Mouse (Mus musculus) myocyte (in vitro differentiated cells): ENCODE measurements around the gene Abhd12. TPM values are rescaled to one million over a fixed set of nuclear protein-coding genes. Genes with fewer than 3 reads are reported as not detected.
"Not testable (repeated sequence)": the region's sequence is repeated elsewhere in the genome, so short reads cannot be mapped to it uniquely, and the experiment has no call there.

Experiments used
- H3K27me3 ChIP-seq: one replicate; pipeline ENCODE4 v1.6.1; 2011; ENCODE audit not compliant: control insufficient read depth, insufficient read depth, insufficient read length
- H3K36me3 ChIP-seq: one replicate; pipeline ENCODE4 v1.6.1; 2011; ENCODE audit not compliant: control insufficient read depth, insufficient read depth
- H3K4me2 ChIP-seq: one replicate; pipeline ENCODE4 v1.6.1; 2011; ENCODE audit warnings: low read depth, control low read depth
- H3K4me3 ChIP-seq: one replicate; pipeline ENCODE4 v1.5.1; 2011; ENCODE audit warnings: mild to moderate bottlenecking, control low read depth, moderate library complexity
- H3K79me2 ChIP-seq: one replicate; pipeline ENCODE4 v1.6.1; 2011; ENCODE audit not compliant: control insufficient read depth, insufficient read depth
- H3ac ChIP-seq: one replicate; pipeline ENCODE4 v1.6.1; 2011; ENCODE audit not compliant: control insufficient read depth, insufficient read length
- CEBPB ChIP-seq: IDR thresholded peaks from 2 replicates; pipeline ENCODE4 v1.6.1; 2011; ENCODE audit warnings: mild to moderate bottlenecking, moderate library complexity; ENCODE audit not compliant: poor library complexity, insufficient read depth, severe bottlenecking
- E2F4 ChIP-seq: IDR thresholded peaks from one replicate; pipeline ENCODE4 v1.6.1; 2011; ENCODE audit warnings: mild to moderate bottlenecking, control low read depth, moderate library complexity; ENCODE audit not compliant: insufficient read depth
- MAX ChIP-seq: IDR thresholded peaks from one replicate; pipeline ENCODE4 v1.6.1; 2011; ENCODE audit warnings: low read depth, mild to moderate bottlenecking, control low read depth
- MYOD1 ChIP-seq, 3 experiments: IDR thresholded peaks; one replicate each; pipeline ENCODE4 v1.6.1; 2011; ENCODE audit warnings: control low read depth in 2 of 3, low read depth in 2 of 3, mild to moderate bottlenecking in 2 of 3, moderate library complexity in 1 of 3; ENCODE audit not compliant: insufficient read length in 2 of 3, control insufficient read depth in 1 of 3
- MYOG ChIP-seq, 3 experiments: IDR thresholded peaks; one replicate each; pipeline ENCODE4 v1.6.1; 2011; ENCODE audit warnings: control low read depth in 2 of 3, low read depth in 2 of 3, mild to moderate bottlenecking in 2 of 3; ENCODE audit not compliant: insufficient read length in 2 of 3, control insufficient read depth in 1 of 3, insufficient read depth in 1 of 3
- POLR2A ChIP-seq: IDR thresholded peaks from one replicate; pipeline ENCODE4 v1.6.1; 2011; ENCODE audit warnings: low read depth, mild to moderate bottlenecking, control low read depth, moderate library complexity; ENCODE audit not compliant: insufficient read length
- POLR2AphosphoS2 ChIP-seq: IDR thresholded peaks from one replicate; pipeline ENCODE4 v1.6.1; 2011; ENCODE audit warnings: low read depth, control low read depth; ENCODE audit not compliant: insufficient read length
- REST ChIP-seq: IDR thresholded peaks from one replicate; pipeline ENCODE4 v1.6.1; 2011; ENCODE audit warnings: mild to moderate bottlenecking, control low read depth, moderate library complexity; ENCODE audit not compliant: insufficient read depth, insufficient read length
- SRF ChIP-seq: IDR thresholded peaks from one replicate; pipeline ENCODE4 v1.6.1; 2011; ENCODE audit warnings: low read depth; ENCODE audit not compliant: control insufficient read depth, insufficient read length
- TCF12 ChIP-seq: IDR thresholded peaks from one replicate; pipeline ENCODE4 v1.6.1; 2011; ENCODE audit warnings: mild to moderate bottlenecking, control low read depth; ENCODE audit not compliant: poor library complexity, insufficient read depth, severe bottlenecking
- TCF3 ChIP-seq: IDR thresholded peaks from one replicate; pipeline ENCODE4 v1.6.1; 2011; ENCODE audit warnings: low read depth, control low read depth; ENCODE audit not compliant: insufficient read length
- USF1 ChIP-seq: IDR thresholded peaks from one replicate; pipeline ENCODE4 v1.6.1; 2011; ENCODE audit warnings: low read depth, mild to moderate bottlenecking, control low read depth, moderate library complexity
- polyA plus RNA-seq: library from polyadenylated mRNA; unstranded; fragments of >200 nt; fragmentation: generic; extraction: Trizol; gene quantifications from one replicate; pipeline ENCODE4 v1.2.1, GENCODE M21; 2012; ENCODE audit warnings: missing spikeins

The Abhd12 gene
- polyA plus RNA-seq, 1 experiment = 50.7 TPM

- Histone ChIP-seq H3K4me2 (peak overlapping the region; percentile 99), H3K36me3 (no peaks in the 10 kb centered on the region), H3K27me3 (no peaks in the 10 kb centered on the region), H3K79me2 (no peaks in the 10 kb centered on the region), H3ac (peak overlapping the region; percentile 81), H3K4me3 (peak overlapping the region; percentile 61)
- TF ChIP-seq MAX (no peak), TCF3 (no peak), TCF12 (no peak), MYOD1 (IDR thresholded peaks at IDR 0.05; ENCODE audit: control insufficient read depth in 1 of 3, insufficient read length in 2 of 3, low read depth in 2 of 3) (no peak), SRF (no peak), USF1 (no peak), POLR2A (peak; percentile 42), CEBPB (peak; percentile 88), REST (no peak), MYOG (IDR thresholded peaks at IDR 0.05; ENCODE audit: control insufficient read depth in 1 of 3, insufficient read depth in 1 of 3, insufficient read length in 2 of 3, low read depth in 2 of 3) (peak in 1 of 3 experiments; percentile 50), E2F4 (peak; percentile 85), POLR2AphosphoS2 (no peak)
Measured at GRCm38 (mm10) chr2:150909429-150910039, 5.0 kb upstream of the Abhd12 start.

- Histone ChIP-seq H3K4me3 (peak overlapping the region; percentile 61), H3ac (peak overlapping the region; percentile 81), H3K4me2 (peak overlapping the region; percentile 86)
- not testable (repeated sequence) for H3K79me2 ChIP-seq, H3K27me3 ChIP-seq, H3K36me3 ChIP-seq
Measured at GRCm38 (mm10) chr2:150908881-150909280, 4.3 kb upstream of the Abhd12 start.

- Histone ChIP-seq H3K4me3 (peak within 1 kb of the TSS; percentile 51), H3K27me3 (no peaks in the 10 kb centered on the region), H3ac (peak within 1 kb of the TSS; percentile 84), H3K36me3 (no peaks in the 10 kb centered on the region), H3K4me2 (peak within 1 kb of the TSS; percentile 93), H3K79me2 (peaks cover 25% of the 10 kb centered on the region)
- TF ChIP-seq REST (no peak), MYOG (IDR thresholded peaks at IDR 0.05; ENCODE audit: control insufficient read depth in 1 of 3, insufficient read depth in 1 of 3, insufficient read length in 2 of 3, low read depth in 2 of 3) (no peak), SRF (peak; percentile 2)
Measured at GRCm38 (mm10) chr2:150904936-150905450, 452 bp upstream of the Abhd12 start, which contains the start of gene Gins1. Gins1 (plus strand) TSS chr2:150905400.

- TF ChIP-seq REST (no peak), TCF3 (no peak), USF1 (no peak), MYOG (IDR thresholded peaks at IDR 0.05; ENCODE audit: control insufficient read depth in 1 of 3, insufficient read depth in 1 of 3, insufficient read length in 2 of 3, low read depth in 2 of 3) (no peak), TCF12 (no peak), SRF (no peak), MYOD1 (IDR thresholded peaks at IDR 0.05; ENCODE audit: control insufficient read depth in 1 of 3, insufficient read length in 2 of 3, low read depth in 2 of 3) (no peak)
Measured at GRCm38 (mm10) chr2:150902347-150902746, 2.2 kb downstream of the Abhd12 start.

GRCm38 (mm10) chr2:150900341-150900740 is 4.2 kb downstream of the Abhd12 start:
- no peaks in the 10 kb centered on the region for H3K27me3 ChIP-seq
- no peak for TF ChIP-seq POLR2AphosphoS2
- TF ChIP-seq POLR2A = no peak
- TF ChIP-seq MYOD1 (IDR thresholded peaks at IDR 0.05; ENCODE audit: control insufficient read depth in 1 of 3, insufficient read length in 2 of 3, low read depth in 2 of 3) = no peak
- no peak for TF ChIP-seq E2F4
- no peak for TF ChIP-seq TCF3
- TF ChIP-seq MAX = no peak
- no peak for TF ChIP-seq USF1
- no peak for TF ChIP-seq MYOG (IDR thresholded peaks at IDR 0.05; ENCODE audit: control insufficient read depth in 1 of 3, insufficient read depth in 1 of 3, insufficient read length in 2 of 3, low read depth in 2 of 3)
- no peak for TF ChIP-seq SRF
- TF ChIP-seq TCF12 = no peak
- TF ChIP-seq CEBPB = no peak
- TF ChIP-seq REST = no peak
- no peaks in the 10 kb centered on the region for H3K36me3 ChIP-seq
- H3K4me2 ChIP-seq = no peak overlapping the region
- no peak overlapping the region for H3K4me3 ChIP-seq
- H3K79me2 ChIP-seq = peaks cover 29% of the 10 kb centered on the region
- no peak overlapping the region for H3ac ChIP-seq

More at GRCm38 (mm10) chr2:150902347-150902746, 2.2 kb downstream of the Abhd12 start:
- H3ac ChIP-seq = no peak overlapping the region
- peaks cover 29% of the 10 kb centered on the region for H3K79me2 ChIP-seq
- no peak overlapping the region for H3K4me3 ChIP-seq
- H3K36me3 ChIP-seq = no peaks in the 10 kb centered on the region
- no peaks in the 10 kb centered on the region for H3K27me3 ChIP-seq
- H3K4me2 ChIP-seq = no peak overlapping the region
